Mouse (Mus musculus): ENCODE measurements around the gene Zscan4d.
"Not testable (repeated sequence)": the region's sequence is repeated elsewhere in the genome, so short reads cannot be mapped to it uniquely, and the experiment has no call there.

Zscan4d gene

GRCm38 (mm10) chr7:11166059-11166458 is at the start of gene Zscan4d:
Gene Zscan4d, minus strand, starts transcription at chr7:11166159.
- not testable (repeated sequence) for DNase-seq (ENCODE audit: inconsistent ontology term)

- peak; percentile 0 for DNase-seq (ENCODE audit: inconsistent ontology term)
Measured at GRCm38 (mm10) chr7:11158036-11158435, 7.9 kb downstream of the Zscan4d start.

All from Muller cell, postnatal 12 days (primary cell).